Mouse (Mus musculus) embryonic fibroblast, embryonic 13.5 days (primary cell): ENCODE measurements around the gene Tmem132c.

ENCODE experiments used
- CTCF ChIP-seq: IDR thresholded peaks from 2 replicates; pipeline ENCODE4 v1.5.1; 2011; ENCODE audit warnings: mild to moderate bottlenecking, control low read depth, low read length, moderate library complexity, borderline replicate concordance; ENCODE audit not compliant: insufficient read depth
- POLR2A ChIP-seq: IDR thresholded peaks from 2 replicates; pipeline ENCODE4 v1.6.1; 2011; ENCODE audit warnings: low read depth, mild to moderate bottlenecking, control low read depth, low read length, moderate library complexity

DNA sequence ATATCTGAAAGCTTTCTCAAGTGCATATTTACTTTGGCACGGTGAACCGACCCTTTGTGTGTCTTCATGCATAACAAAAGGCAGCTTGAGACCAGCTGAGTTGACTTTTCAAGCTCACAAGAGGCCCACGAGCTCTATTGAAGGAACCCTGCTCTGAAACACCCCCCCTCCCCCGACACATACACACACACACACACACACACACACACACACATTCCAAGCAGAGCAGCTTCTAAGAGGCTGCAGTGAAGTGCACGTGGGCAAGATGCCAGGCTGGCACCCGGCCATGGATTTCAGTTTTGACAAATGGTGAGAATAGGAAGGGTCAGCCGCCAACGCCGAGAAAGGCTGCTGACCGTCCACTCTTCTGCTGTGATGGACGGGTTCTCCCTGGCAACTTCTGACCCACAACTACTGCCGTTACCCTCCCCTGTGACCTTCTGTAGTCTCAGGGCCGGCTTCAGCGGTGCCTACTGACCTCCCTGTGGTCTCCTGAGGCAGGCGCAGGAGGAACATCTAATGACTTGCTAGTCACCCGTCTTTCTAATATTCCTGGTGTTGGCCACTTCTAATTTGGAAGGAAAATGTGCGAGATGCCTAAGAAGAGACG is 163.9 kb downstream of the Tmem132c start:
- no peak for TF ChIP-seq CTCF
- no peak for TF ChIP-seq POLR2A
